In genomic region chr3:53702421-53703125, GRCm38 (mm10) we compare ENCODE assay signal across 19 mouse cellular contexts. TPM values are rescaled to one million over a fixed set of nuclear protein-coding genes. Genes with fewer than 3 reads are reported as not detected.
DNase-seq lines count a peak whose midpoint lies in the region; ATAC-seq and TF ChIP-seq lines count a peak whose summit lies in the region.
"Had no signal": no experiment of that assay in that cellular context is flagged by ENCODE, and none has a peak within 500 bp of the region (broad histone marks: within the 10 kb centered on the region; RNA-seq: fewer than 3 reads in every experiment).

No protein-coding gene starts in this region.

- DNase-seq in cerebellum, postnatal 14 days: peak; percentile 17 to 30
- no peak for DNase-seq in hindbrain, embryonic 10.5 days (ENCODE audit: low spot score)
- DNase-seq in hindbrain, embryonic 11.5 days (ENCODE audit: low spot score): no peak
- no peak for DNase-seq in stomach, postnatal 0 days (ENCODE audit: low spot score)
- DNase-seq in ovary, postnatal 36 days (ENCODE audit: low spot score): no peak
- DNase-seq: adrenal gland, postnatal 14 days; heart, postnatal 4 days; liver, embryonic 13.5 days; lung, adult 2 months; lung, postnatal 36 days; right cerebral cortex, postnatal 25 days; spleen, adult 18-20 months; thymus, postnatal 25 days had no signal

- H3K4me1 ChIP-seq in hindbrain, embryonic 10.5 days (replicated peaks): peaks cover 15% of the 10 kb centered on the region; the same call in 1 of the 2 replicates
- no peaks in the 10 kb centered on the region for H3K4me1 ChIP-seq in hindbrain, embryonic 11.5 days (replicated peaks; ENCODE audit: control insufficient read depth, insufficient read depth, low read length)
- H3K4me1 ChIP-seq in stomach, embryonic 14.5 days (ENCODE audit: control insufficient read depth, insufficient read depth, low read length): peaks cover 6% of the 10 kb centered on the region
- no peaks in the 10 kb centered on the region for H3K4me1 ChIP-seq in stomach, postnatal 0 days (replicated peaks; ENCODE audit: control insufficient read depth, insufficient read depth)
- H3K4me1 ChIP-seq: liver, embryonic 13.5 days; megakaryocyte, embryonic 14.5 days had no signal

- H3K9me3 ChIP-seq in hindbrain, embryonic 10.5 days: no peaks in the 10 kb centered on the region
- no peaks in the 10 kb centered on the region for H3K9me3 ChIP-seq in hindbrain, embryonic 11.5 days (ENCODE audit: control insufficient read depth, low read length)
- H3K9me3 ChIP-seq in stomach, embryonic 14.5 days (ENCODE audit: control insufficient read depth, low read depth, low read length): no peaks in the 10 kb centered on the region
- no peaks in the 10 kb centered on the region for H3K9me3 ChIP-seq in stomach, postnatal 0 days (ENCODE audit: control insufficient read depth, low read length)
- H3K9me3 ChIP-seq: intestine, embryonic 15.5 days; liver, embryonic 13.5 days; megakaryocyte, embryonic 14.5 days had no signal

- H3K4me3 ChIP-seq in hindbrain, embryonic 10.5 days: no peak overlapping the region
- H3K4me3 ChIP-seq in hindbrain, embryonic 11.5 days (ENCODE audit: low read depth, low read length): no peak overlapping the region
- no peak overlapping the region for H3K4me3 ChIP-seq in stomach, embryonic 14.5 days (ENCODE audit: low read depth, low read length)
- no peak overlapping the region for H3K4me3 ChIP-seq in stomach, postnatal 0 days (ENCODE audit: low read depth, low read length)
- H3K4me3 ChIP-seq: intestine, embryonic 15.5 days; liver, embryonic 13.5 days; megakaryocyte, embryonic 14.5 days had no signal

- no peak for TF ChIP-seq CTCF in stomach, postnatal 0 days (IDR thresholded peaks at IDR 0.05; ENCODE audit: low read depth)

- no peak overlapping the region for H3K4me2 ChIP-seq in hindbrain, embryonic 11.5 days (replicated peaks; ENCODE audit: low read depth, low read length)
- 0 out of 2 replicates have a peak overlapping the region, but pooled peaks have one; percentile 17 for H3K4me2 ChIP-seq in stomach, embryonic 14.5 days (replicated peaks; ENCODE audit: low read depth, low read length)
- no peak overlapping the region for H3K4me2 ChIP-seq in stomach, postnatal 0 days (replicated peaks; ENCODE audit: low read depth)
- H3K4me2 ChIP-seq: intestine, embryonic 15.5 days; liver, embryonic 13.5 days had no signal

- 63% methylated on average over 9 of the region's 9 CpGs for WGBS in hindbrain, embryonic 10.5 days
- 68% methylated on average over 9 of the region's 9 CpGs for WGBS in hindbrain, embryonic 11.5 days
- WGBS in stomach, embryonic 14.5 days: 35% methylated on average over 9 of the region's 9 CpGs
- WGBS in stomach, postnatal 0 days: 33% methylated on average over 9 of the region's 9 CpGs

- H3K27me3 ChIP-seq in hindbrain, embryonic 10.5 days (ENCODE audit: insufficient read depth, poor library complexity, severe bottlenecking): no peaks in the 10 kb centered on the region
- no peaks in the 10 kb centered on the region for H3K27me3 ChIP-seq in hindbrain, embryonic 11.5 days (ENCODE audit: control insufficient read depth, insufficient read depth, low read length)
- no peaks in the 10 kb centered on the region for H3K27me3 ChIP-seq in stomach, embryonic 14.5 days (ENCODE audit: control insufficient read depth, insufficient read depth, low read length)
- no peaks in the 10 kb centered on the region for H3K27me3 ChIP-seq in stomach, postnatal 0 days (ENCODE audit: control insufficient read depth, insufficient read depth, low read length)
- H3K27me3 ChIP-seq: intestine, embryonic 15.5 days; liver, embryonic 13.5 days; megakaryocyte, embryonic 14.5 days had no signal

- peak overlapping the region; percentile 35; the same call in 1 of the 2 replicates for H3K27ac ChIP-seq in hindbrain, embryonic 10.5 days
- no peak overlapping the region for H3K27ac ChIP-seq in hindbrain, embryonic 11.5 days (ENCODE audit: low read depth, low read length)
- H3K27ac ChIP-seq in stomach, embryonic 14.5 days (ENCODE audit: low read length): no peak overlapping the region
- no peak overlapping the region for H3K27ac ChIP-seq in stomach, postnatal 0 days (replicated peaks)
- H3K27ac ChIP-seq: intestine, embryonic 15.5 days; liver, embryonic 13.5 days had no signal

- H3K36me3 ChIP-seq in hindbrain, embryonic 10.5 days: no peaks in the 10 kb centered on the region
- no peaks in the 10 kb centered on the region for H3K36me3 ChIP-seq in hindbrain, embryonic 11.5 days (ENCODE audit: control insufficient read depth, insufficient read depth, low read length)
- no peaks in the 10 kb centered on the region for H3K36me3 ChIP-seq in stomach, embryonic 14.5 days (ENCODE audit: control insufficient read depth, insufficient read depth, low read length)
- H3K36me3 ChIP-seq in stomach, postnatal 0 days (ENCODE audit: control insufficient read depth, insufficient read depth, low read length): no peaks in the 10 kb centered on the region
- H3K36me3 ChIP-seq: intestine, embryonic 15.5 days; liver, embryonic 13.5 days had no signal

- no peak for ATAC-seq in cerebellum, adult (ENCODE audit: insufficient number of reproducible peaks, low FRiP score, low TSS enrichment)
- no peak for ATAC-seq in hindbrain, embryonic 11.5 days (ENCODE audit: low FRiP score)
- no peak for ATAC-seq in stomach, embryonic 14.5 days (ENCODE audit: insufficient number of reproducible peaks, insufficient read depth, low FRiP score, low read depth)
- ATAC-seq in stomach, postnatal 0 days (ENCODE audit: low FRiP score, low TSS enrichment): no peak
- no peak for ATAC-seq in monocyte, adult 5-6 weeks (replicated peaks; ENCODE audit: insufficient number of reproducible peaks, low FRiP score, low TSS enrichment, poor library complexity, severe bottlenecking)

- no peak overlapping the region for H3K9ac ChIP-seq in hindbrain, embryonic 11.5 days (ENCODE audit: low read depth, low read length)
- no peak overlapping the region for H3K9ac ChIP-seq in stomach, embryonic 14.5 days (replicated peaks; ENCODE audit: low read depth, low read length)
- no peak overlapping the region for H3K9ac ChIP-seq in stomach, postnatal 0 days (ENCODE audit: low read length)
- H3K9ac ChIP-seq: intestine, embryonic 15.5 days; liver, embryonic 13.5 days had no signal

- TF ChIP-seq EP300 in stomach, postnatal 0 days (optimal IDR thresholded peaks at IDR 0.05): no peak

RNA-seq across cellular contexts. Expression of gene Frem2, which starts 45.4 kb away (rescaled TPM):
- 3.5 and 6.0 TPM in 2 replicates for polyA plus RNA-seq in hindbrain, embryonic 10.5 days (2016; fragmentation: Nextera tagmentation; extraction: Ambion mirVana)
- 2.5 and 3.4 TPM in 2 replicates for polyA plus RNA-seq in hindbrain, embryonic 11.5 days (2014; fragmentation: Nextera tagmentation; extraction: Ambion mirVana)
- polyA plus RNA-seq in stomach, embryonic 14.5 days (2014; fragmentation: Nextera tagmentation; extraction: Ambion mirVana): 24.4 and 24.8 TPM in 2 replicates
- polyA plus RNA-seq in stomach, postnatal 0 days (2015; fragmentation: Nextera tagmentation; extraction: Ambion mirVana): 7.0 and 7.4 TPM in 2 replicates
- not detected in 3 replicates for total RNA-seq in monocyte, adult 5-6 weeks (2017)
- total RNA-seq: neutrophil, adult 5-6 weeks had no signal

Comparison
In these comparisons a context has a peak if more than half of its experiments do, and no peak if none do; other contexts are left out.
1. DNase-seq: peak in cerebellum, postnatal 14 days (2 of 2); none in hindbrain, embryonic 10.5 days (single experiment), hindbrain, embryonic 11.5 days (single experiment), stomach, postnatal 0 days (single experiment) and ovary, postnatal 36 days (single experiment).